Mouse (Mus musculus): ENCODE measurements around the gene Gprin3. TPM values are rescaled to one million over a fixed set of nuclear protein-coding genes. Genes with fewer than 3 reads are reported as not detected.

Gene Gprin3
- 1.1 and 1.4 TPM in 2 replicates for polyA plus RNA-seq (2014; fragmentation: Nextera tagmentation; extraction: Ambion mirVana)

DNA sequence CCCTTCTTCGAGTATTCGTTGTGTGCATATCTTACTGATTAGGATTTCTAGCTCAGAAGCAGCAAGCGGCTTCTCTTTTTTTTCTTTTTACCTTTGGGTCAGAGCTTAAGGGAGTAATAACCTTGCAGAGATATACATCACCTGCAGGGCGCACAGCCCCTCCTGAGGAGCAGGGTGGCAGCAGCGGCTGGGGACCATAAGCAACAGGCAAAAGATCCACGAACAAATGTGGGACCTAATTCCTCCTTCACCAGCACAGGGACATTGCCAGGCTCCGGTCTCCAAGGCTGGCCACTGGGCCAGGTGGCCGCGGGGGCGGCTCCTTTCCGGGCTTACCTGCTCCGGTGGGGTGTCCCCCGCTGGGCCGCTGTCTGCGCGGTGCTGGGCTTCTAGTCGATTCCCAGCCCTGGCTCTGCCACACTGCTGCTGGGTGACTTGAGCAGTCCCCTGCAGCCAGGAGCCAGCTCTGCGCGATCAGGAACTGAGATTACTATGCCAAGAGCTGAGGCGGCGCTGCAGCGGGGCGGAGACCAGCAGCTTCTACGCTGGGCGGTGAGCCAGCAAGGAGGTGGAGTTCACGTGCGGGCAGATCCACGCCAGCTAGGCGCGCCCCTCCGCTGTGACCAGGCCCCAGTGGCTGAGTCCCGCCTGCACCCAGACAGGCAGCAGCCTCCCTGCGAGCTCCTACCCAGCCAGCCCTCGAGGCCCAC lies at the start of gene Gprin3:
TSS of gene Gprin3 (minus strand) at position 471 of the 710 bp plus-strand sequence.
- H3K4me3 ChIP-seq (ENCODE audit: low read length), result peak within 1 kb of the TSS; percentile 42
- H3K36me3 ChIP-seq (ENCODE audit: control insufficient read depth, insufficient read depth, low read length), result no peaks in the 10 kb centered on the region
- H3K9ac ChIP-seq (ENCODE audit: low read depth, low read length), result peak within 1 kb of the TSS; percentile 61; the same call in 1 of the 2 replicates
- H3K9me3 ChIP-seq (ENCODE audit: control insufficient read depth, low read length), result no peaks in the 10 kb centered on the region
- H3K4me1 ChIP-seq (ENCODE audit: control insufficient read depth, insufficient read depth, low read length), result no peaks in the 10 kb centered on the region
- H3K27ac ChIP-seq (ENCODE audit: low read depth, low read length), result 0 out of 2 replicates have a peak within 1 kb of the TSS, but pooled peaks have one; percentile 37
- 7% methylated on average over 34 of the region's 34 CpGs for WGBS
- no peaks in the 10 kb centered on the region for H3K27me3 ChIP-seq (ENCODE audit: control insufficient read depth, insufficient read depth, low read length)
- peak; percentile 96 for ATAC-seq (ENCODE audit: low FRiP score, low TSS enrichment)
- peak within 1 kb of the TSS; percentile 83 for H3K4me2 ChIP-seq (replicated peaks; ENCODE audit: low read depth, low read length)

- ATAC-seq (ENCODE audit: low FRiP score, low TSS enrichment), result no peak
Observed at GRCm38 (mm10) chr6:59458861-59459260, 32.8 kb upstream of the Gprin3 start.

GRCm38 (mm10) chr6:59456116-59456515 lies 30.0 kb upstream of the Gprin3 start:
- Histone ChIP-seq H3K36me3 (ENCODE audit: control insufficient read depth, insufficient read depth, low read length) (no peaks in the 10 kb centered on the region), H3K9ac (ENCODE audit: low read depth, low read length) (no peak overlapping the region), H3K4me2 (replicated peaks; ENCODE audit: low read depth, low read length) (no peak overlapping the region), H3K9me3 (ENCODE audit: control insufficient read depth, low read length) (no peaks in the 10 kb centered on the region), H3K4me1 (ENCODE audit: control insufficient read depth, insufficient read depth, low read length) (no peaks in the 10 kb centered on the region), H3K27ac (ENCODE audit: low read depth, low read length) (no peak overlapping the region), H3K27me3 (ENCODE audit: control insufficient read depth, insufficient read depth, low read length) (no peaks in the 10 kb centered on the region), H3K4me3 (ENCODE audit: low read length) (no peak overlapping the region)
- no peak for ATAC-seq (ENCODE audit: low FRiP score, low TSS enrichment)
- 76% methylated on average over 1 of the region's 1 CpGs for WGBS

More at GRCm38 (mm10) chr6:59458861-59459260, 32.8 kb upstream of the Gprin3 start:
- no peak overlapping the region for H3K4me2 ChIP-seq (replicated peaks; ENCODE audit: low read depth, low read length)
- H3K27ac ChIP-seq (ENCODE audit: low read depth, low read length), result no peak overlapping the region
- H3K4me1 ChIP-seq (ENCODE audit: control insufficient read depth, insufficient read depth, low read length), result no peaks in the 10 kb centered on the region
- no peaks in the 10 kb centered on the region for H3K9me3 ChIP-seq (ENCODE audit: control insufficient read depth, low read length)
- H3K27me3 ChIP-seq (ENCODE audit: control insufficient read depth, insufficient read depth, low read length), result no peaks in the 10 kb centered on the region
- no peak overlapping the region for H3K9ac ChIP-seq (ENCODE audit: low read depth, low read length)
- no peaks in the 10 kb centered on the region for H3K36me3 ChIP-seq (ENCODE audit: control insufficient read depth, insufficient read depth, low read length)
- H3K4me3 ChIP-seq (ENCODE audit: low read length), result no peak overlapping the region

- WGBS, result 83% methylated on average over 3 of the region's 3 CpGs
Observed at GRCm38 (mm10) chr6:59451348-59451747, 25.3 kb upstream of the Gprin3 start.

DNA sequence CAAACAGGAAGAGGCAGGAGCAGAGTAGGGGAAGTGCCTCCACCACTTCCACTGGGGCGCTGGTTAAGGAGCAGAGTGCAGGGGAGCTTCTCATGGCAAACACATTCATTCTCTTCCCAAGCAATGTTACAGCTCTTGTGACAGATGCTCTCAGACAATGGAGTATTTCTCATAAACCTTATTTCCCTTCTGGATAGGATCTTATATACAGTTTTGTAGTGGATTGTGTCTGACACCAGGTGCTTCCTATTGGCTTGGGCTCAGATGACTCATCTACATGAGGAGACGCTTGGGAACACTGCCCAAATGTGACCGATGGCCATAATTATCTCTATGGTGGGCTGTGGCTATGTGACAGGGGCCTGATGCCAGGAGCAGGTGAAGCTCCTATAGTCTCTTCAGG lies 19.0 kb upstream of the Gprin3 start:
- no peak for ATAC-seq (ENCODE audit: low FRiP score, low TSS enrichment)
- H3K4me3 ChIP-seq (ENCODE audit: low read length), result no peak overlapping the region
- 77% methylated on average over 3 of the region's 3 CpGs for WGBS
- no peaks in the 10 kb centered on the region for H3K36me3 ChIP-seq (ENCODE audit: control insufficient read depth, insufficient read depth, low read length)
- no peak overlapping the region for H3K27ac ChIP-seq (ENCODE audit: low read depth, low read length)
- H3K4me1 ChIP-seq (ENCODE audit: control insufficient read depth, insufficient read depth, low read length), result no peaks in the 10 kb centered on the region
- no peak overlapping the region for H3K9ac ChIP-seq (ENCODE audit: low read depth, low read length)
- H3K27me3 ChIP-seq (ENCODE audit: control insufficient read depth, insufficient read depth, low read length), result no peaks in the 10 kb centered on the region
- no peaks in the 10 kb centered on the region for H3K9me3 ChIP-seq (ENCODE audit: control insufficient read depth, low read length)
- no peak overlapping the region for H3K4me2 ChIP-seq (replicated peaks; ENCODE audit: low read depth, low read length)

More at GRCm38 (mm10) chr6:59451348-59451747, 25.3 kb upstream of the Gprin3 start:
- Histone ChIP-seq H3K9ac (ENCODE audit: low read depth, low read length) (no peak overlapping the region), H3K36me3 (ENCODE audit: control insufficient read depth, insufficient read depth, low read length) (no peaks in the 10 kb centered on the region), H3K27ac (ENCODE audit: low read depth, low read length) (no peak overlapping the region), H3K4me2 (replicated peaks; ENCODE audit: low read depth, low read length) (no peak overlapping the region), H3K27me3 (ENCODE audit: control insufficient read depth, insufficient read depth, low read length) (no peaks in the 10 kb centered on the region), H3K9me3 (ENCODE audit: control insufficient read depth, low read length) (no peaks in the 10 kb centered on the region), H3K4me3 (ENCODE audit: low read length) (no peak overlapping the region), H3K4me1 (ENCODE audit: control insufficient read depth, insufficient read depth, low read length) (no peaks in the 10 kb centered on the region)
- ATAC-seq (ENCODE audit: low FRiP score, low TSS enrichment), result no peak

DNA sequence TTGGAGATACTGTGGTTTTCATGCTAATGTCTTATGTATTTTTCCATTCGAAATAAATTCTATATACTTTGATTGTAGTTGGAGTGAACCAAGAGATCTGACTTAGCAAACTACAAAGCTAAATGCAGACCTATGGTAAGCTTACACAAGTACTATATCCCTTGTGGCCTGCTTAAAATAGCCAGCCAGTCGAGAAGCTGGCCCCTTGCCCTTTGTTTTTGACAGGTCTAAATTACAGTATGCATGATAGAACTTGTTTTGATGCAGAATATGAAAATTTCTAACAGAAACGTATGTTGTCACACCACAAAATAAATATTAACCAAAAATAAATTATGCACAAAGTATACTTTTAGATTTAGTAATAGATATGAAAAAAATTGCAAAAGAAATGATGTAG lies 9.8 kb upstream of the Gprin3 start:
- Histone ChIP-seq H3K4me2 (replicated peaks; ENCODE audit: low read depth, low read length) (no peak overlapping the region), H3K4me1 (ENCODE audit: control insufficient read depth, insufficient read depth, low read length) (no peaks in the 10 kb centered on the region), H3K9me3 (ENCODE audit: control insufficient read depth, low read length) (no peaks in the 10 kb centered on the region), H3K9ac (ENCODE audit: low read depth, low read length) (no peak overlapping the region), H3K27me3 (ENCODE audit: control insufficient read depth, insufficient read depth, low read length) (no peaks in the 10 kb centered on the region), H3K36me3 (ENCODE audit: control insufficient read depth, insufficient read depth, low read length) (no peaks in the 10 kb centered on the region), H3K4me3 (ENCODE audit: low read length) (no peak overlapping the region), H3K27ac (ENCODE audit: low read depth, low read length) (no peak overlapping the region)
- ATAC-seq (ENCODE audit: low FRiP score, low TSS enrichment), result no peak
- 63% methylated on average over 3 of the region's 3 CpGs for WGBS

DNA sequence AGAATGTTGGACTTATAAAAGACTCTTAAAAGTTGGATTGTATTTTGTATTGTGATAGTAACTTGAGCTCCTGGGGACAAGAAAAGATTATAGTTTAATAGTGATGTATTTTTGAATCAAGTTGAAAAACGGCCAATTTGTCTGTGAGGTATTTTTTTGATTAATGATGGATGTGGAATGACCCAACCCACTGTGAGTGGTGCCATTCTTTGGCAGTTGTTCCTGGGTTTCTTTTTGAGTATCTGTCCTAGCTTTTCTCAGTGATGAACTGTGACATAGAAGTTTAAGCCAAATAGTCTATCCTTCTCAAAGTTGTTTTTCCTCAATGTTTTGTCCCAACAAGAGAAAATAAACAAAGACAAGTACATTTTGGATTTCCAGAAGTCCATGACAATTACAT lies 7.0 kb upstream of the Gprin3 start:
- no peaks in the 10 kb centered on the region for H3K4me1 ChIP-seq (ENCODE audit: control insufficient read depth, insufficient read depth, low read length)

GRCm38 (mm10) chr6:59426534-59426885 lies 416 bp upstream of the Gprin3 start:
- H3K27ac ChIP-seq (ENCODE audit: low read depth, low read length), result no peak overlapping the region
- ATAC-seq (ENCODE audit: low FRiP score, low TSS enrichment), result no peak

More for the DNA sequence above, 7.0 kb upstream of the Gprin3 start:
- Histone ChIP-seq H3K4me3 (ENCODE audit: low read length) (no peak overlapping the region), H3K27ac (ENCODE audit: low read depth, low read length) (no peak overlapping the region), H3K27me3 (ENCODE audit: control insufficient read depth, insufficient read depth, low read length) (no peaks in the 10 kb centered on the region), H3K9ac (ENCODE audit: low read depth, low read length) (no peak overlapping the region), H3K9me3 (ENCODE audit: control insufficient read depth, low read length) (no peaks in the 10 kb centered on the region), H3K4me2 (replicated peaks; ENCODE audit: low read depth, low read length) (no peak overlapping the region), H3K36me3 (ENCODE audit: control insufficient read depth, insufficient read depth, low read length) (no peaks in the 10 kb centered on the region)
- no peak for ATAC-seq (ENCODE audit: low FRiP score, low TSS enrichment)
- 59% methylated on average over 1 of the region's 1 CpGs for WGBS

DNA sequence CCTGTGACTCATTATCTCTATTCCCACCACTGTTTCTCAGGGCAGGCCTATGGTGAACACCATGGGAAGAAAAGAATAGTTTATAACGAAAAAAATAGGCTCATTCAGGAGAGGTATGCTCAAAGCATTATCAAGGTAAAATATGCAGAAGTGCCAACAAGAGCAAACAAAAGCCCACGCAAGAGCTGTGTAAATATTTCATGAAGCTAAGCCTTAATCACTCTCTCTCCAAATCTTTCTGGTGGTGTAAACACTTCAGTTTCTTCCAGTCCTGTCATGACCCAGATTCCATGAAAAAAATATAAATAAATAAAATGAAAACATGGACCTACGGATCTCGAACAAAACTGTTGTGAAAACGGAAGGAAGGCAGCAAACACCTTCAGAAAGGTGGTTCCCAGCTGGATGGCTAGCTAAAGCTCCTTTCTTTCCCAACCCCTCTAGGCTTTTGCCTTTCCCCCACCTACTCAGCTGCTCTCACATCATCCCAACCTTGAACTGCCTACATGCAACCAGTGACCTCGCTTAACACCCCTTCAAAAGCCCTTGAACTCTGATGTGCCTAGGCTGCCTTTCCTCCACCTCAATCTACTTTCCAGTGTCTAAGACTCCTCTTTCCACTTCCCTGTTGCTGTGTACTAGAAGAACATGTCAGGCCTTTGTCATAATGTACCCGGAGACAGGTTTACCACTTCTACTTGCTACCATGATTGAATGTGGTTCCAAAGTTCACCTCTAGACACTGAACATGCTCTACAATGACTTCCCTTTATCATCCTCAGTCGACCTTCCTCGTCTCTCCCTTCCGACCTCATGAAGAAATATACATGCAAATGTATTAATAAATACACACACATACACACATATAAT lies 988 bp downstream of the Gprin3 start:
- WGBS, result 78% methylated on average over 10 of the region's 10 CpGs
- no peak overlapping the region for H3K4me3 ChIP-seq (ENCODE audit: low read length)
- no peak for ATAC-seq (ENCODE audit: low FRiP score, low TSS enrichment)

More at GRCm38 (mm10) chr6:59426534-59426885, 416 bp upstream of the Gprin3 start:
- peak overlapping the region; percentile 83 for H3K4me2 ChIP-seq (replicated peaks; ENCODE audit: low read depth, low read length)
- no peaks in the 10 kb centered on the region for H3K36me3 ChIP-seq (ENCODE audit: control insufficient read depth, insufficient read depth, low read length)
- peak overlapping the region; percentile 42 for H3K4me3 ChIP-seq (ENCODE audit: low read length)
- peak overlapping the region; percentile 61; the same call in 1 of the 2 replicates for H3K9ac ChIP-seq (ENCODE audit: low read depth, low read length)
- no peaks in the 10 kb centered on the region for H3K4me1 ChIP-seq (ENCODE audit: control insufficient read depth, insufficient read depth, low read length)
- H3K27me3 ChIP-seq (ENCODE audit: control insufficient read depth, insufficient read depth, low read length), result no peaks in the 10 kb centered on the region
- WGBS, result 48% methylated on average over 3 of the region's 3 CpGs
- no peaks in the 10 kb centered on the region for H3K9me3 ChIP-seq (ENCODE audit: control insufficient read depth, low read length)

More for the DNA sequence above, 988 bp downstream of the Gprin3 start:
- Histone ChIP-seq H3K9me3 (ENCODE audit: control insufficient read depth, low read length) (no peaks in the 10 kb centered on the region), H3K4me1 (ENCODE audit: control insufficient read depth, insufficient read depth, low read length) (no peaks in the 10 kb centered on the region), H3K27ac (ENCODE audit: low read depth, low read length) (no peak overlapping the region), H3K4me2 (replicated peaks; ENCODE audit: low read depth, low read length) (peak overlapping the region; percentile 83), H3K27me3 (ENCODE audit: control insufficient read depth, insufficient read depth, low read length) (no peaks in the 10 kb centered on the region), H3K9ac (ENCODE audit: low read depth, low read length) (no peak overlapping the region), H3K36me3 (ENCODE audit: control insufficient read depth, insufficient read depth, low read length) (no peaks in the 10 kb centered on the region)
